Mouse (Mus musculus) v-Abl transformed pro-B cells (cell line): ENCODE results near the gene Bahcc1.

Experiments
- in situ Hi-C, 2 experiments: fragments of 400-800 bp; cut with MboI; formaldehyde crosslinking; loops; one replicate each; pipeline ENCODE4 v1.15.1; 2025; ENCODE audit not compliant: unreplicated experiment in 2 of 2

Bahcc1 gene

DNA sequence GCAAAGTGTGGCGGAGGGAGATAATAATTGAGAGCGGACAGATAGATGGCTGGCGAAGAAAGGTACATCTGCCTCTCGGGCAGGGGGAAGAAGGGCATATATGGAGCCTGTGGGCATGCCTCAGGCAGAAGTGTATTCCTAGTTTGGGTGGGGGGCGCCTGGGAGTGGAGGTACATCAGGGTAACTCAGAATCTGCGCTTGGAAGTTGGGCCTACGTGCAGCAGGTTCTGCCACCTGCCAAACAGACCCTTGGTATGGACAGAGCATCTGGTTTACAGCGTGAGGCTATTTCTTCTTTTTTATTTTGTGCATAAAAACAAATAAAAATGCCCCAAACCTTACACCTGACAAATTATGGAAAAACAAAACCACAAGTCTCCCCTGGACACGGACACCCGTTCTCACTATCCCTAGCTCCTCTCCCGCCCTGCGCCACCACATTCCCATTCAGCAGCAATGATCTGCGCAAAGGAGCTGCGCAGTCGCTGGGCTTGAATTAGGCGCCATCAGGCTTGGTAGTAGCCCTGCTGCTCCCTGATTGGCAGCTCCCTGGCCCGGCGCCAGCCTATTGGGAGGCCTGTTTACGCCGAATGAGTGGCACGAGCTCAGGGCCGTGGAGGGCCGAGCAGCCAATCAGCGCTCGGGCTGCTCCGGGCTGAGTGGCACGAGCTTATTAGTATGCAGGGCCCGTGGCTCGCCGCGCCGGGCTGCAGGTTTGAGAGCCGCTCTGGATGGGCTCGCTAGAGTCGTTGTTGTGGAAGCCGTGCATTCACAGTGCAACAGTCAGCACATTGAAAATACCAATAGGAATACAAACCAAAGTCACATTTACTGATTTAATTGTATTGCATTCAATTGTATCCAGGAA, at the start of gene Bahcc1:
TSS of gene Bahcc1 (plus strand) at position 718 of the 868 bp plus-strand sequence.
- in situ Hi-C loops = no loop called here

DNA sequence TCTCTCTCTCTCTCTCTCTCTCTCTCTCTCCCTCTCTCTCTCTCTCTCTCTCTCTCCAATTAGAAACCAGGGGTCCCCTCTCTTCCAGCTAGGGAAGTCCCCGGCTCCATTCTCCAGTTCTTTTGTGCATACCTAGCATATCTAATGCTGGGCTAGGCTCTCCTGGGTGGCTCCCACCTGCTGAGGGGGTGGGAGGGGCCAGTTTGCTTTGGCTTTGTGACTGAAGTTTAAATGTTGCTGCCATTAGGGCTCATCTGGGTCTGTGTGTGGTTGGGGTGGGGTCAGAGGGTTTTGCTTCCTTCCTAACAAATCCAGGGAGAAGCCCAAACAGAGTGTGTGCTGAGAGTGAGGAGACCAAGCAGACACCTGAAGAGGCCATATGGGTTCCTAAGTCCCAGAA, 49.6 kb upstream of the Bahcc1 start:
- in situ Hi-C loops = no loop called here

DNA sequence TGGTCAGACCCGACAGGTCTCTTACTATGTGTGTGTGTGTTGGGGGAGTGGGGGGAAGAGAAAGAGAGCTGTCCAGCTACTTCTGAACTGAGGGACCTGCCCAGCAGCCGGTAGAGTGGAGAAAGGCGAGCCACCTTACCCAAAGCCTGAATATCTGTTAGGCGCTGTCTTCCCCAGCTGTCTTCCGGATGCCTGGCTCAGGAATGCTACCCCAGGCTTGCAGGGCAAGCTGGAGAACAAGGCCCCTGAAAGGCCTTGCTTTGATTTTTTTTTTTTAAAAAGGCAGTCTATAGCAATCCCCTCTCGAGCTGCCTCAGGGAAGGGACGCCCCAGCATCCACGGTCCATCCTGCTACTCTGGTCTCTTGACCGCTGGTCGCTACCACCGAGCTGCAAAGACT, 49.0 kb upstream of the Bahcc1 start:
- in situ Hi-C loops = no loop called here

DNA sequence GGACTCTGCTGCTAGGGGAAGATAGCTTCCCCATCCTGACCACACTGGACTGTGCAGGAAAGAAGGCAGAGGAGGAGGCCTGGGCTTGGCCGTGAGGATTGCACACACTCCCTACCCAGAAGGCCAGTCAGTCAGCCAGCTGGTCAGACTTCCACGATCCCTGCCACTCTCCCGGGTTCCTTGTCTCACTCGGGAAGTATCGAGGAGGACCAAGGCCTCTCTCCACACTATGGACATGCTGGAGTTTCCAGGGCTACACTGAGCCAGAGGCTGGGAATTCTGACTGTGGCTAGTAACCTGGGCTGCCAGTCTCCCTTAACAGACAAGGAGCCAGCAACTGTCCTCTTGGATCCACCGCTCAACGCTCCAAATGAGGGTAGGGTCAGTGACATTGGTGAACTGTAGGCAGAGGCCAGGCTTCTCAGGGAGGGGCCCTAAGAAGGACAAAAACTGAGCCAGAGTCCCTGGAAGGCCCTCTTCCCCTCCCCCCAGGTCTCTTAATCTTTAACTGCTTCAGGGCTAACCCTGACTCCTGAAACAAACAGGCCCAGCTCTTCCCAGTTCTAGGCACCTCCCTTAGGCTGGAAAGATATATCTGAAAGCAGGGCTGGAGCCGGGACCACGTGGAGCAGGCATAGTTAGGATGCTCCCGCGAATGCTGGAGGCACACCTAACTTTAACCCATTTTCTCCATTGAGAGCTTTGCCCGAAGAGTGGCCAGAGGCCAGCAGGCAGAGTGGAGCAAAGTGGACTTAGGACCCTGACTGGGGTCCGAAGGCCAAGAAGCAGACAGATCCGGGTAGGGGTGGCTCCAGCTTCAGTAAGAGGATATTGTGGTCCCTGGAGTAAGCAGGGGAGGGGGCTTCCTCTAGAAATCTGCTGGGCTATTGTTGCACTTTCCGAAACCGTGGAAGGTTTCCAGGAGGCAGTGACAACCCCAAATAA, 48.1 kb upstream of the Bahcc1 start:
- in situ Hi-C loops = no loop called here

DNA sequence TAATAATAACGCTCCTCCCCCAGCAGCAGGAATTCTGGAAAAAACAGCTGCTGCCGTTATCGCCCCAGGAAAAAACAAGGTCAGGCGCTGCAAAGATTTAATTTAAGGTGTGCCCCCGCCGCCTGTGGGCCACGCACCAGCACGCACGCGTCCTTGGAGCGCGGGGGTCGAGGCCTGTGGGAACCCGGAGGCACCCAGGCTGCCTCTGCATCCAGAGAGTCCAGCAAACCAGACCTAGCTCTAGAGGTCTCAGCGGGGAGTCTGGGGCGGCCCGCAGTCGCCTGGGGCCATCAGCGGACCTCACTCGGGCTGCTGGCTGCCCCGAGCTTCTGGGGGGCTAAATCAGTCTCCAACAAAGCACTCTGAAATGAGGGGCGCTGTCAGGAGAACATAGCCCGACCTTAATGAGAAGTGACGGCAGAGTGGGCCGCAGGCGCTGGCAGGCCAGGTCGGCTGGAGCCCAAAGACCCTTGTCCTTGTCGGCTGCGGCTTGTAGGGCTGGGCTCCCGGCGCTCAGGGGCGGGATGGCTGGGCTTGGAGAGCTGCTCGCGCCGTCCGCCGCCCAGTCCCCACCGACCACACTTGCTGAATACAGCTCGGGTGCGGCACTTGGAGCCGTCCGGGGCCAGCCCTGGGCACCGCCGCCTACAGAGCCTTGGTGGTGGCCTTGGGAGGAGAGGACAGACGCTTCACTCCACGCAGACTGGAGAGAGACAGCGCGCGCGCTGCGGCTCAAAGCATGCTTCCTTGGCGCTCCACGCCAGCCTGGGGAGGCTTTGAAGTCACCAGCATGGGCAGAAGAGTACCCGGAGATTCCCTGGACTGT, 47.2 kb upstream of the Bahcc1 start:
- in situ Hi-C loops = no loop called here

DNA sequence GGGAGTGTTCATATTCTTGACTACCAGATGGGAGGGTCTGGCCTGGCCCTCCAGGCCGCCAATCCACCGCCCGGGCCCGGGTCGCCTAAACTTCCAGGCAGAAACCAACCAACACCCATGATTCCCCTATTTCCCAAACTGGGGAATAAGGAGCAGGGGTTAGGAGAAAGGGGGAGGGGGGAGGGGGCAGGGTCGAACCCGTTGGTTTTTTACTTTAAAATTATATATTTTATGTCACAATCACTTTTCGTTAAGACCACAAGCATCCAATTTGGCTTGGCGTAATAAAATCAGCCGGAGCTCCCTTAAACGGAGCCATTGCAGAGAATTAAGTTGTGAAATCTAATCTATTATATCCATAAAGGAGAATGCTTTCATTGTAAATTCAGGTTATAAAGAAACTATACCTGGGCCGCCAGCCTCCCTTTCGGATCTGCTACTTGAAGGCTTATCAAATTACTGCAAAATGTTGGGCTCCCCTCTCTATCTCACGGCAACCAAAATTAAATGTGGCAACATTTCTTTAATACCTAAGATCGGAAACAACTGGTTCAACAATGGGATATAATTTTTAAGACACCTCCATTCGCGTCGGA, 46.5 kb upstream of the Bahcc1 start:
- in situ Hi-C loops = no loop called here

DNA sequence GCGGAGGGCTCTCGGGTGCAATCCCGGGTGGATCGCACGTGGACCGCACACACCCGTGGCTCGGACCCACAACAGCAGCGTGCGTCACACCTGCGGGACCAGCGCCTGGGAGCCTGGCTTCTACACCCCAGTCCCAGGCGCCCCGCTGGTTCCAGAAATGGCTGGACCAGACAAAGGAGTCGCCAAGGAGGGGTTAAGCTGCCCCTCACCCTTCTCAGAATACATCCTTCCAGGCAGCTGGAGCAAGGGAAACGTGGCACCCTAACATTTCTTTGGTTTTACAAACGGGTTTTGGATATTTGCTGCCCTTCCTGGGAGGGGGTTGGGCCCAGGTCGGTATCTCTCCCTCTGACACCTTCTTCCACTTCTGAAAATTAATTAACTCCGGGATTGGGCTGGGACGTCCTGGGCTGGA, 45.9 kb upstream of the Bahcc1 start:
- in situ Hi-C loops = no loop called here

DNA sequence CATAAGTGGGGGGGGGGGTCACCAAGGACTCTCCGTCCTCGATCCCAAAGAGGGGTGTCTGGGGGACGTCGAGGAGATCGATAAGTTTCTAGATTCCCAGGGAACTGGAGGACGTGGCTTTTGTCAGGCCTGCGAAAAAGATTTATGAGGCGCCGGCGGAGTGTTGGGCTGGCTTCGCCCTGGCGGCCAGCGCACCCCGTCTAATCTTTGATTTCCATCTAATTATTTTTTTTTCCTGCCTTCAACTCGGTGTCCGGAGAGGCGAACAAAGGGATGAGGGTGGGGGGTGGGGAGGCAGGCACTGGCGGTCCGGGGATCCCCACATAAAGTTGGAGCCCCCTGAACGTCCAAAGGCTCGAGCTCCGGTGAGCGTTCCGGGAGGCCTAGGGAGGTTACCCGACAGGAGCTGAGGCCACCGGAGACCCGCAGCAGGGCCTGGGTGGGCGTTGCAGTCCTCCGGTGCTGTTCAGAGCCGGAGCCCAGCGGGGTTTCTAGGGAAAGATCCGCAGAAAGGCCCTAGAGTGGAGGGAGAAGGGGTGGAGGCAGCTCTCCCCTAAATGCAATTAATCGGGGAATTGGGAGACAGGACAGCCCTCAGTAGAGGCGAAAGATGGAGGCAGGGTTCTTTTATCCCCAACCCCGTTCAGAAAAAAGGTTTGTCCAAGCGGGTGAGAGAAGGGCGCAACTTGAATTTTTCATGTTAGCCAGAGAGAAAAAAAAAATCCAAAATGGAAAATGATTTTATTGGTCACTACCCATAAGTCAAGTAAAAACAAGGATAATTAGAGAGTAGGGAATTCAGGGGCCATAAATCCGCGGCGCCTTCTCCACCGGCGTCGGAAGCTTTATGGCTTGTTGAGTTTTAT, 45.3 kb upstream of the Bahcc1 start:
- in situ Hi-C loops = no loop called here

DNA sequence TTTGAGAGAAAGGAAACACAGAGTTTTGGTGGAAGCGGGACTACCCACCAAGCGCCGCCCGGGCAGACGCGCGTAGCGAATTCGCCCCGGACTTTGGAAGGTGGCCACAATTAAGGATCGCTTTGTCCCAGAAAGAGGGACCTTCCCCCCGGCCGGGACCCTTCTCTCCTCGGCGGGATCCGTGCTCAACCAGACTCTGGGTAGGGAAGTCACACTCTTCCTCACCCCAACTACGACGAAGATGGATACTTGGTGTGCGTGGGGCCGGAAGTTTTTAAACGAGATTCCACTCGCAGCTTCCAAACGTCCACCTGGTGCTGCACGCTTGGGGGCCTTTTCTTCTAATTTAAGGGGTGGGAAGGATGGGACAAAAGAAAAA, 44.7 kb upstream of the Bahcc1 start:
- in situ Hi-C loops = no loop called here

DNA sequence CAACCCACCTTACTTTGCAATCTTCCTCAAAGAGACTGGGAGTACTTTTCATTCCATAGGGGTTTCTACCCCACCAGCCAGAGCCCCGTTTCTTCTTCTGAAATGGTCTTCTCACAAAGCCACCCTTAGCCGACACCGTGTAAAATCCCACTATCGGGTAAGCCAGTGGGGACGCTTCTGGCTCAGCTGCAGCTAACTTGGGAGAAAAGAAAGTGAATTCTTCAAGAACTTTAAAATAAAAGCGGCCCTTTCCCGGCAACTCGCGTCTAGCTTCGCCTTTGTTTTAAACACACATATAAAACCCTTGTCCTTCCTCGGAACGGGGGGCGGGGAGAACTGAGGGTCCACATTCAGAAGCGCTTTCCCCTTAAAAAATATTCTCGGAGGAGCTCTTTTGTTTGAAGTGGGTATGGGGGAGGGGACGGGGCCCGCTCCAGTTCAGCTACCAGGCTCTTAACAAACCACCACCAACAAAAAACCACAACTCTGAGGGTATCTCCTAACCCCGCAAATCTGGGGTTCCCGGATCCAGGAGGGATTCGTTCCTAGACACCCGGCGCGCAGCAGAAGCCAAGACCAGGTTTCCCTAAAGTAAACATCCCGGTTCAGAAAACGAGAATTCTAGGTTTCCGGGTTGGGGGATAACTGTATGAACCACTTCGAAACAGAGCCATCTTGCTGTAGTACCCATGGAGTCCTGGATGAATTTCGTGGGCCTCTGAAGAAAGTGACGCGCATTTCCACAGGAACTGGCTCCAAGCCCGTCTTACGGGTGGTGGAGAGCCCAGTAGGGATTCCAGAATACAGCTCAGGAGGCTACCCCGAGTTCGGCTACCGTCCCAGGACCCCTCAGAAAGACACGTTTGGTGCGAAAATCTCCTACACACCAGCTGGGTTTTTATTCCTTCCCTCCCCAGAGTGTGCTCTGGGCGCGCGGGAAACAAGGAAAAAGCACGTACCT, 44.0 kb upstream of the Bahcc1 start:
- in situ Hi-C loops = no loop called here

DNA sequence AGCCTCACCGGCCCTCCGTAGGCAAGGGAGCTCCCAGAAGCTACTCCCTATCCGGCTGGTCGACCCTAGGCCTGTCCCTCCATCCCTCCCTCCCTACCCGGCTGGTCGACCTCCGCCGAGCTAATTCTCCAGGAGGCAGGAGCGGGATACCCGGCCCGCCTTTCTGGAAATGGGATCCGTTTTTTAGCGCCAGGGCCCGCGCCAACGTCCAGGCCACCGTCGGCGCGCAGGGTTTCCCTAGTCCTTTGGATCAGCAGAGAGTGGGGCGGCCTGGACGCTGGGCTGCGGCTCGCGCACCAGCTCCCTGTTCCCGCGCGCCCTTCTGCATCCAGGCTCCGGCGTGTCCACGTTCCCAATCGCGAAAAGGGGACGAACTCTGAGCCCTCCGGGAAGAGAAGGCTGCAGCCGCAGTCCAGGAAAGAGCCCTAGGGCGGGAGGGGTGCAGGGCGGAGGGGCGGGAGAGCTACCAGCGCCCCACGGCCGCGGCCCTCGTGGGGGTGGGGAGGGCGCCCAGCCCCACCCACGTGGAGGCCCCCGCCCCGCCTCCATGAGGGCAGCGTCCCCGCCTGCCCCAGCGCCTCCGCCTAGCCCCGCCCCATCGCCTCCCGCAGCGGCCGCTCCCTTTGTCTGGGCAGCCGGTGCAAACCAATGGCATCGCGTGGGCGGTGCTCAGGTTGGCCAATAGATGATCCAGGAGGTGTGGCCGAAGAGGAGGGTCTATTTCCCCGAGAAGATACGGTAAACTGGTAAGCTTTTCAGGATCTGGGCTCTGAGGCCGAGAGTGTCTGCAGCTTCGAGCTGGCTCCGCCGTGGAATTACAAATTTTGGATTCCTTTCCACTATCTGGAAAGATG, 43.1 kb upstream of the Bahcc1 start:
- in situ Hi-C loops = no loop called here

DNA sequence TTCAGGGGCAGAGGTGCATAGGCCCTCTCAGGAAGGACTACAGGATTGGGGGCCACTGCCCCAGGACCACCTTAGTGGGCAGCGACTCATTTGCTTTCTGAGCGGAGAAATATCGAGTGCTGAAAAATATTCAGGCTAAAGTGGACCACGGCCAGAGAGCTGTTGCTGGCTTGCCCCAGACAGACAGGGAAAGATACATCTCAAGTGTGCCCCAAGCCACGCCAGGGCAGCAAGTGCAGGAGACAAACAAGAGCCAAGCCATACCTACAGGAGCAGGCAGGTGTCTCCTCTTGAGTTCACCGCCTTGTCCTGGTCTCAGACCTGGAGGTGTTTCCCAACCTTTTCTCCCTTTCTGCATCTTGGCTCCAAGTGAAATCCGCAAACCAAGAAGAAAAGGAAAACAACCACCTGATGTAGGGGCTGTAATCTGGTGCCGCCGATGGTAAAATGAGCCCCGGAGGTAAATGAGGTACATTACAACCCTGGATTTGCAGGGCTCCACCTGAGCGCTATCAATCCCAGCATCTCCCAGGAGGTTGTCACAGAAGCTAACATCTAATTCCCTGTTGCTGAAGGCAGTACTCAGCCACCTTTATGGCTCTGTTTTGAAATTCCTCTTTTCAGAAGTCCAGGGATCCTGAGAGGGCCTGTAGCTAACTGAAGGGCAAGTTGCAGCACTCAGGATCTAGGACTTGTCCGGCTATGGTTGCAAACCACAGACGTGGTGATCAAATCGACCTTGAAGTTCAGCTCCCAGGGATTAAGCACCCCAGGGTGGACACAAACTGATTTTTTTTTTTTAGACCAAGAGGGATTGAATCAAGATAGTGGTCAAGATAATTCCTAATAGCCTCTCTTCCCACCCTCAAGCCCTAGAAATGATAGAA, 42.0 kb upstream of the Bahcc1 start:
- in situ Hi-C loops = no loop called here

DNA sequence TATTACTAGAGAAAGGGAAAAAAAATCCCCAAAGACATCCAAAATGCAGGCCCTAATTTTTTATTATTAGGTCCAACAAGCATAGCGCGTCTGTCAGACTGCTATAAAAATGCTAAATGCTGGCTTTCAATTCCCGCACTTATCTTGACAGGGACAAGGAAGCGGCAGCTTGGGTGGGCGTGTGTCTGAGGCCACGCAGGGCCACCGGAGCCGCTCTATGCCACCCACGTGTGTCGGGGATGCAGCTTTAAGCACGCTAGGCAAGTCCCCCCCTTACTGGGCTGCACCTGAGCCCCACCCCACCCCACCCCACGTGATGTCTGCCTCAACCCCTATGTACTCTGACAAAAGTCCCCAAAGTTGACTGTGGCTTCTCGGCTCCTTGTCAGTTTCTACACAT, 33.9 kb upstream of the Bahcc1 start:
- in situ Hi-C loops = no loop called here

DNA sequence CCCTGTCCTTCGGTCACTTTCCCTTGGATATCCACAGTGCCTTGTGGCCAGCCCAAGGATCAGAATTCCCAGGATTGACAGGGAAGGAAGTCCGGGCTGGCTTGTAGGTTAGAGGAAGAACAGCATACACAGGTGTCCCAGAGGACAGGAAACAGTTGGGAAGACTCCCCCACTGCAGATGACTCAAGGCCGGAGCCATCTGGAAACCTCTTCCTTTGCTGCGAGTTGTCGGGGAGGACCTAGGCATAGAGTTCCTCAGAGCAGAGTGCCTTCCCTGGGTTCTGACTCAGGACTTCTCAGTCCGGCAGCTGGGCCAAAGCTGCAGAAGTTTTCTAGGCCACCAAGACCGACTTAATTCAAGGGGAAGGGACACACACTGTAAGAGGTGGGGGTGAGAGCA, 33.0 kb upstream of the Bahcc1 start:
- in situ Hi-C loops = no loop called here

DNA sequence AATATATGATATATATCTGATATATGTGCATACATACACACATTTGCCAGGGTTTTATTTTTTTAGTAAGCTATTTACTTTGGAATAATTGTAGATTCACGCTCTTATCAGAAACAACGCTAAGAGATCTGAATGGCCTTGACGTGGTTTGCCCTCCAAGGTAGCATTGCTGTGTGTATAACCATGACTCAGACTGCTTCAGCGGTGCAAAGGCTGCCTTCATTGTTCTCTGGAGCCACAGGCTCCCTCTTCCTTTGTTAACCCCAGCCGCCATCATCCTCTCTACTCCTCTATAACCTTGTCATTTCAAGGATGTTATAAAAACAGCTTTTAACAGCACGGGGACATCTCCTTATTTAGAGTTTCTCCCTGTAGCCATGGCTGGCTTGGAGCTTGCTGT, 32.1 kb upstream of the Bahcc1 start:
- in situ Hi-C loops = no loop called here

DNA sequence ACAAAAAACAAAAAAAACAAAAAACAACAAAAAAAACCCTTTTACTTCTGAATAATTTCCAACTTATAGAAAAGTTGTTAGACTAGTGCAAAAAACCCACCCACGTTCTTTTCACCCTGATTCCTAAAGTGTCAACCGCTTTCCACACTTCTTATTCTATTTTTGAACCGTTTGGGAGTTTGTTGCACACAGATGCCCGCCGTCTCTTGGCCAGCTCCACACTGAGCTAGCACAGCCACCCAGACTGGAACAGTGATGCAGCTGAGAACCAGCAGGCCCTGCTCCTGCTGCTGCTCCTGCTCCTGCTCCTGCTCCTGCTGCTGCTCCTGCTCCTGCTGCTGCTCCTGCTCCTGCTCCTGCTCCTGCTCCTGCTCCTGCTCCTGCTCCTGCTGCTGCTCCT, 28.5 kb upstream of the Bahcc1 start:
- in situ Hi-C loops = no loop called here
